Mouse (Mus musculus) right cerebral cortex, postnatal 14 days (tissue): ENCODE measurements around the gene Gm17019.
"Not testable (repeated sequence)": the region's sequence is repeated elsewhere in the genome, so short reads cannot be mapped to it uniquely, and the experiment has no call there.

ENCODE experiments used
- DNase-seq: peaks from one replicate; pipeline ENCODE4 v3.0.0; 2022

Gm17019 gene

DNA sequence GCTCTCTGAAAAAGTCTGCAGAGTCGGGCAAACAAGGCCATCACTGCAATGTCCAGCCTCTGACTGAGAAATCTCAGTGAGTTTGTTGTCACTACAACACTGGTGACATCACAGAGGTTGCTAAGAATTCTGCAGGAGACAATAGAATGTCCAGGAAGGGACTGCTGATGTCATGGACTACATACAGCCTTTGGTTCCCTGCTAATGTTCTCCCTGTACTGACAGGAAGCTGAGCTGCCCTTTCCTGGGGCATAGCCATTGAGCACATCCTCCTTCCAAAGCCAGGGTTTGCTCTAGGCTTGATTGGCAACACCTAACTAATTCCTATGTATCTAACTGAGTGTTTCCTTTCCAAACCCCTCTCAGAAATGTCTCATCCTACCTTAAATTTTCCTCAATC lies at the start of gene Gm17019:
Gm17019 (minus strand) TSS at position 101 of the 400 bp plus-strand sequence.
- DNase-seq = not testable (repeated sequence)

DNA sequence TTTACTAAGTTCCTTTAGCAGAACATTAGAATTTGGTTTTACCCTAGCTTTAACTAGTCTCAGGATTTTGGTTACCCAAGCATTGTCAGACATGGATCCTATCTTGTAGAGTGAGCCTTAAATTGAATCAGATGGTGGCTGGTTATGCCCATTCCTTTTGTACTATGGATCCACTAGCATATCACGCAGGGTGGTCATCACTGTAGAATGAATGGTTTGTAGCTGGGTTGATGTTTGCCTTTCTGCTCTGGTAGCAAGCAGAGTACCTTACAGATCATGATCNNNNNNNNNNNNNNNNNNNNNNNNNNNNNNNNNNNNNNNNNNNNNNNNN lies 29.6 kb upstream of the Gm17019 start:
- DNase-seq = not testable (repeated sequence)

DNA sequence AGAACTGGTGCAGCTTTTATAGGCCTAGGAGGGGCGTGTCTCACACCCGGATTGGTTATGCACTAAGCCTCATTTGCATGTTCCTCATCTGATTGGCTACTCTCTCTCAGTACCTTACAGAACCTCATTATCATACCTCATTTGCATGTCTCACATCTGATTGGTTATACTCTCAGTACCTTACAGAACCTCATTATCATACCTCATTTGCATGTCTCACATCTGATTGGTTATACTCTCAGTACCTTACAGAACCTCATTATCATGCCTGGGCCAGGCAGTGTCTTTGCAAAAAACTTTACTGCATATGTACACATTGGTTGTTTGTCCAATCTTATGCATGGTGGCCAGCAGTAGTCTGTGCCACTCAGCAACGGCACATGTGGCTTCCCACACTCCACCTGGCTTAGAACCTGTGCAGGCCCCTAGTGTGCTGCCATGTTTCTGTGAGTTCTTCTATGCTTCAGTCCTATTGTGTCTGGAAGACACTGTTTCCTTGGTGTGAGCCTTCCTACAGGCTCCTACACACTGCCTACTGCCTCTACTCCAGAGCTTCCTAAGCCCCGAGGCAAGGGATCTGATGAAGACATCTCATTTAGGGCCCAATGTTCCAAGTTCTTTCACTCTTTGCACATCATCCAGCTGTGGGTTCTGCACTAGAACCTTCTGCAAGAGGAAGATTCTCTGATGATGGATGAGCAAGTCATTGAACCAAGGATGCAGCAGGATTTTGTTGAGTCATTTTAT lies 29.0 kb upstream of the Gm17019 start:
- not testable (repeated sequence) for DNase-seq

DNA sequence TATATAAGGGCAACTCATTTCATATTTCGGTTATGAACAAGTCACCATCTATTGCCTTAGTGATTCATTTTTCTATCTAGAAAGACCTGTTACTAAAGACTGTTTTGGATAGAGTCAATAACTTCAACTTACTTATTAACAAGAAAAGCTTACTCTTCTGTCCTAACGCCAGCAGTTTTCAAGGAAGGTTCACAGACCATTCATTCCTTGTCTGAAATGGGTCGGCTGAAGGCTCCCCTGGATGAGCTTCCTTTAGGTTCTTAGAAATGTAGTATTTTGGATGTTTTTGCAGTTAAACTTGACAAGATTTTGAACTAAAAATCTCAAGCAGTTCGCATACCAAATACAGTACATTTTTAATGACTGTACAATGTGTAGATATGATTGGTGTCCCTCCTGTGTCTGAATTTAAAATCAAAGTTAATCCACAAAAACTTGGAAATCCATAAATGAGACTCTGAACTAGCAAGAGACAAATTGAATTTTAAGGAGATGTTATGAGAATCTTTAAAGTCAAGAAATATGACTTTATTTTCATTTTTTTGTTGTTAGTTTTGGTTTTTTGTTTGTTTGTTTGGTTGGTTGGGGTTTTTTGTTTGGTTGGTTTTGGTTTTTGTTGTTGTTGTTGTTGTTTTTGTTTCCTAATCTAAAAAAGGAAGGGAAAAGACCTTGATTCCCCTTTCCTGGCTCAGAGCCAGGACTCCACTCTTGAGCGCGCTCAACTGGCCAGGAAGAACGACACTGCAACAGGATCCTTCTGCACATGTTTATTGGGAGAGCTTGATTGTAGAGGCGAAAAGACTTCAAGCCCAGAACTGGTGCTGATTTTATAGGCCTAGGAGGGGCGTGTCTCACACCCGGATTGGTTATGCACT lies 21.6 kb upstream of the Gm17019 start:
- not testable (repeated sequence) for DNase-seq

- not testable (repeated sequence) for DNase-seq
These were observed 20.8 kb upstream of the Gm17019 start for GRCm38 (mm10) chr5:15053606-15053962.

DNA sequence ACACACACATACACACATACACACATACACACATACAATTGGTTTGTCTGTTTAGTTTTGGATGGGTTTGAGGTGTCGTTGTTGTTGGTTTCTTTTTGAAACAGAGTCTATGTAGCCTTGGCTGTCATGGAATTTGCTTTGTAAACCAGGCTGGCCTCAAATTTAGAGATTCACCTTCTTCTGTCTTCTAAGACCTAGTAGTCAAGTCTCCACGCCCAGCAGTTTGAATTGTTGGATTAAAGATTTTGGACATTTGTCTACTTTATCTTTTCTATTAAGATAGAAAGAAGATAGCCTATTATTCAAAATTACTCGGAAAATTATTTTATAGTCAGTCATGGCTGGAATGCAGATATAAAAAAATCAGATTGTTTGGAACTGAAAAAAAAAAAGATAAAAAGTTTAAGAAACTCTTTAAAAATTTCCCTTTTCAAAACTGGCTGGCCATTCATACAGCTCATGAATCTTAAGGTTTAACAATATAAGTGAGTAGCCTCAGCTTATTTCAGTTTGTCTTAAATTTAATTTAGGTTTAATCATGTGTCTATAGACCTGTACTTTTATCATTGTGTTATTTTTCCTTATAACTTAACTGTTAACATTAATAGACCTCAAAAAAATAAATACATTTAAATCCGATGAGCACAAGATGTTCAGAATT lies 20.3 kb upstream of the Gm17019 start:
- not testable (repeated sequence) for DNase-seq

- not testable (repeated sequence) for DNase-seq
These were observed 18.0 kb upstream of the Gm17019 start for GRCm38 (mm10) chr5:15050807-15051206.

GRCm38 (mm10) chr5:15044830-15045767 lies 12.3 kb upstream of the Gm17019 start:
- not testable (repeated sequence) for DNase-seq

GRCm38 (mm10) chr5:15040784-15041183 lies 8.0 kb upstream of the Gm17019 start:
- not testable (repeated sequence) for DNase-seq

DNA sequence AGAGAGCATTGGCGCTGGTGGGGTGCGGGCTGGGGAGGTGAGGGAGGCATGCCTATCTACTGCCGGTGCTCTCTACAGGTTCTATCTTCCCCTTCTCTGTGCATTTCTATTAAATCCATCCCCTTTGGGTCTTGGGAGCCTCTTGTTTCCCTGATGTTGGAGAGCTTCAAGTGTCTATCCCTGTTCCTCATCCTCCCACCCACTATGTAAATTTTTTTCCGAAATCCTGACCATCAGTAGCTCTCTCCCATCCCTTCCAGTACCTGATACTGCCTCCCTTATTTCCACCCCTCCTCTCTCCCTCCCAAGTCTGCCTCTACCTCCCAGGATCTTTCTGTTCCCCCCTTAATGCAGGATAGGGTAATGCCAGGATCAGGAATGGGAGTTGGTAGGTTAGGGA lies 7.2 kb upstream of the Gm17019 start:
- not testable (repeated sequence) for DNase-seq

DNA sequence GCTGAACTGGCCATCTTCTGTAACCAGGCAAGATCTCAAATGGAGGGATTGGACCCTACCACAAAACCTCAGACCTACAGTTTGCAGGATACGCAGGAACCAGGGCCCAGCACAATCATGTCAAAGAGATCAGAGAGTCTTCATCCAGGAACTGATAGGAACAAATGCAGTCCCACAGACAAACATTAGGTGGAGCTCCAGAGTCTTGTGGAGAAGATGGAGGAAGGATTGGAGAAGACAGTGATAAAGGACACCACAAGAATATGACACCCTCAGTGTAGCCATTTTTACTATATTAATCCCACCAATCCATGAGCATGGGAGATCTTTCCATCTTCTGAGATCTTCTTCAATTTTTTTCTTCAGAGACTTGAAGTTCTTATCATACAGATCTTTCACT lies 8.5 kb downstream of the Gm17019 start:
- not testable (repeated sequence) for DNase-seq

GRCm38 (mm10) chr5:15020067-15020466 lies 12.7 kb downstream of the Gm17019 start:
- not testable (repeated sequence) for DNase-seq

- not testable (repeated sequence) for DNase-seq
These were observed 21.9 kb downstream of the Gm17019 start for GRCm38 (mm10) chr5:15010639-15011582.

- DNase-seq = not testable (repeated sequence)
These were observed 25.9 kb downstream of the Gm17019 start for GRCm38 (mm10) chr5:15006907-15007306.

GRCm38 (mm10) chr5:15006288-15006687 lies 26.5 kb downstream of the Gm17019 start:
- not testable (repeated sequence) for DNase-seq

DNA sequence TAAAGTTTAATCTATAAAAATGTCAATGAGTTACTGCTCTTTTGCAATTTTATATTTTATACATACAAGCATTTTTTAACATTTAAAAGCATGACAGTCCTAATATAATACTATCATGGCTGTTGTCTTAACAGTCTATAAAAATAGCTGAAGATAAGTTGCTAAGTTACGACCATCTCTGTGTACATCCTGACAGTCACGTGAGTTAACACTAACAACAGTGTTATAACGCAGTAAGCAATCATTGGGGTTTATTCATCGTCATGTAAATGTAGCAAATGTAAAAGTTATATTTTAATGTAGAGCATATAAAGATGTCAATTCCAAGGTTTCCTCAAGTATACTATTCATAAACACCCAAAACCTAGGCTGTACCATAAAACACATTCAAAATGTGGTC lies 27.2 kb downstream of the Gm17019 start:
- DNase-seq = not testable (repeated sequence)

DNA sequence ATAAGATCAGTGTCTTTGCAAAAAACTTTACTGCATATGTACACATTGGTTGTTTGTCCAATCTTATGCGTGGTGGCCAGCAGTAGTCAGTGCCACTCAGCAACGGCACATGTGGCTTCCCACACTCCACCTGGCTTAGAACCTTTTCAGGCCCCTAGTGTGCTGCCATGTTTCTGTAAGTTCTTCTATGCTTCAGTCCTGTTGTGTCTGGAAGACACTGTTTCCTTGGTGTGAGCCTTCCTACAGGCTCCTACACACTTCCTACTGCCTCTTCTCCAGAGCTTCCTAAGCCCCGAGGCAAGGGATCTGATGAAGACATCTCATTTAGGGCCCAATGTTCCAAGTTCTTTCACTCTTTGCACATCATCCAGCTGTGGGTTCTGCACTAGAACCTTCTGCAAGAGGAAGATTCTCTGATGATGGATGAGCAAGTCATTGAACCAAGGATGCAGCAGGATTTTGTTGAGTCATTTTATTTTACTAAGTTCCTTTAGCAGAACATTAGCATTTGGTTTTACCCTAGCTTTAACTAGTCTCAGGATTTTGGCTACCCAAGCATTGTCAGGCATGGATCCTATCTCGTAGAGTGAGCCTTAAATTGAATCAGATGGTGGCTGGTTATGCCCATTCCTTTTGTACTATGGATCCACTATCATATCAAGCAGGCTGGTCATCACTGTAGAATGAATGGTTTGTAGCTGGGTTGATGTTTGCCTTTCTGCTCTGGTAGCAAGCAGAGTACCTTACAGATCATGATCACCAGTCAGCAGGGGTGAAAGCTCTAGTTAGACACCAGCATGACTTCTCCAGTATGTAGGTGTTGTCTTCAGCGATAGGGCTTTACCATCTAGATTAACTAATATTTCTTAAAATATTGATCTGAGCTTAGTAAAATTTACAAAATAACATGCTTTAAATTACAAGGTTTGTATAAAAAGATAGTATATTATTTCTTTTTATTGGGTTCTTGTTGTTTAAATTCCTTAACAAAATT lies 27.9 kb downstream of the Gm17019 start:
- not testable (repeated sequence) for DNase-seq

DNA sequence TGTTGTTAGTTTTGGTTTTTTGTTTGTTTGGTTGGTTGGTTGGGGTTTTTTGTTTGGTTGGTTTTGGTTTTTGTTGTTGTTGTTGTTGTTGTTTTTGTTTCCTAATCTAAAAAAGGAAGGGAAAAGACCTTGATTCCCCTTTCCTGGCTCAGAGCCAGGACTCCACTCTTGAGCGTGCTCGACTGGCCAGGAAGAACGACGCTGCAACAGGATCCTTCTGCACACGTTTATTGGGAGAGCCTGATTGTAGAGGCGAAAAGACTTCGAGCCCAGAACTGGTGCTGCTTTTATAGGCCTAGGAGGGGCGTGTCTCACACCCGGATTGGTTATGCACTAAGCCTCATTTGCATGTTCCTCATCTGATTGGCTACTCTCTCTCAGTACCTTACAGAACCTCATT lies 34.7 kb downstream of the Gm17019 start:
- not testable (repeated sequence) for DNase-seq

- not testable (repeated sequence) for DNase-seq
These were observed 35.2 kb downstream of the Gm17019 start for GRCm38 (mm10) chr5:14997556-14997955.
